Mouse (Mus musculus) adipocyte (in vitro differentiated cells): ENCODE results near the gene Atp2a1.
"Not testable (repeated sequence)": the region's sequence is repeated elsewhere in the genome, so short reads cannot be mapped to it uniquely, and the experiment has no call there.

ENCODE experiments used
- DNase-seq: peaks from one replicate; pipeline ENCODE4 v3.0.0-alpha.2; 2016; ENCODE audit warnings: low spot score

The Atp2a1 gene

GRCm38 (mm10) chr7:126411061-126411460 lies 51.8 kb downstream of the Atp2a1 start:
- DNase-seq: no peak

DNA sequence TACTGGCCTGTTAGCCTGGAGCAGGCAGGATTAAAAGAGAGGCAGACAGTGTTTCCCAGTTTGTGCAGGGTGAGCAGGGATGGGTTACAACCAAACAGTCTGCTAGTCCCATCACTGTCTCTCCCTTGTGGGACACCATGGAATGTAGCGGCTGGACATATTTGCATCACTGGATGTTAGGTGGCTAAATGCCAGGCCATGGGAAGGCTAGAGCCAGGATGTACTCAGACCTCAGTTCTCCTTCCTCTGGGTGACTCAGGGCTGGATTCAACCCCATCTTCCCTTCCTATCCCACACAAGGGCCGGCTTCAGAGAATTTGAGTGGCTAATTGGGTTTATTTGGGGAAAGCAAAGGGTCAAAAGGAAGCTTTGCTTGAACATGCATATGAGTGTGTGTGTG lies 54.2 kb downstream of the Atp2a1 start:
- no peak for DNase-seq

DNA sequence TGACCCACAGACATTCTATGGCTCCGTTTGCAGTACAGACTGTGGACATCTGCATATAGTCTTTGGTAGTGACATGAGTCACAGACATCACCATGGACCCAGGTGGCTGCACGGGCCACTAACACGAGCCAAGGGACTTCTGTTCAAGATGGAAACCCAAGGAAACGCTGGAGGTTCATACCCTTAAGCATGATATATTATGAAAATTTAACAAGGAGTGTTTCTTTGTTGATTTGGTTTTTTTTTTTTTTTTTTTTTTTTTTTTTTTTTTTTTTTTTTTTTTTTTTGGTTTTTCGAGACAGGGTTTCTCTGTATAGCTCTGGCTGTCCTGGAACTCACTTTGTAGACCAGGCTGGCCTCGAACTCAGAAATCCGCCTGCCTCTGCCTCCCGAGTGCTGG lies 60.4 kb downstream of the Atp2a1 start:
- not testable (repeated sequence) for DNase-seq

DNA sequence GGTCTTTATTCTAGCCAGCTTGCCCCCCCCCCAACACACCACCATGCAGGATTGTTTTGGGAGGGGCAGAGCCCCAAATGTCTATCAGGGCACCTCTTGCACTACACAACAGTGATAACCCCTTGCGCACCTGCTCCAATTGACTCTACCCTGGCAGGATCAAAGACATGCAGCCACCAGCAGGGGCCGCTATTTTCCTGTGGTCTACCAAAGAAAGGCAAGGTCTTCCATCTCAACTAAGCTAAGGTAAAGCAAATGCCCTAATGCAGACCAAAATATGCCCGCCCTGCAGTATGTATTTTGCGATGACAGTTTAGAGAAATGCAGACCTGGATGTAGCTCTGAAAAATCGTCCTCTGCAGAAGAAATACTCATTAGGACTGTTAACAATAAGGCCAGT lies 63.4 kb downstream of the Atp2a1 start:
- DNase-seq: peak; percentile 74

DNA sequence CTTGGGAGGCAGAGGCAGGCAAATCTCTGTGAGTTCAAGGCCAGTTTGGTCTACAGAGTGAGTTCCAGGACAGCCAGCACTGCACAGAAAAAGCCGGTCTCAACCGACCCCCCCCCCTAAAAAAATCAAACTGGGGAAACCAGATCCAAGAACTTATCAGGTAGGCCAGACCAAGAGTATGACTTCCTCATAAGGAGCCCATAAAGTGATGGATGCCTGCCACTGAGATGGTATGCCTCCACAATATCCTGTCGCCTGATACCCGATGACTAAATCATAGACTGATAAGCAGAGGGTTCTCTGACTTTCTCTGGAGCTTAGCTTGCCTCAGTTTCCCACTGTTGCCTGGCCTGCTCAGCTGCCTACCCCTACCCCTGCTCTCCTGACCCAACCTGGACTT lies 65.1 kb downstream of the Atp2a1 start:
- no peak for DNase-seq

GRCm38 (mm10) chr7:126397221-126397620 lies 65.7 kb downstream of the Atp2a1 start:
- no peak for DNase-seq

GRCm38 (mm10) chr7:126396298-126397119 lies 66.4 kb downstream of the Atp2a1 start, which contains the start of gene Nfatc2ip:
Gene Nfatc2ip, minus strand, starts transcription at chr7:126396737.
- DNase-seq: peak; percentile 97
